Mouse (Mus musculus): ENCODE measurements around the gene Pacs2. TPM values are rescaled to one million over a fixed set of nuclear protein-coding genes. Genes with fewer than 3 reads are reported as not detected.

The Pacs2 gene
- total and polyA plus RNA-seq, 3 experiments, result 29.8 to 69.7 (median 62.5) TPM

DNA sequence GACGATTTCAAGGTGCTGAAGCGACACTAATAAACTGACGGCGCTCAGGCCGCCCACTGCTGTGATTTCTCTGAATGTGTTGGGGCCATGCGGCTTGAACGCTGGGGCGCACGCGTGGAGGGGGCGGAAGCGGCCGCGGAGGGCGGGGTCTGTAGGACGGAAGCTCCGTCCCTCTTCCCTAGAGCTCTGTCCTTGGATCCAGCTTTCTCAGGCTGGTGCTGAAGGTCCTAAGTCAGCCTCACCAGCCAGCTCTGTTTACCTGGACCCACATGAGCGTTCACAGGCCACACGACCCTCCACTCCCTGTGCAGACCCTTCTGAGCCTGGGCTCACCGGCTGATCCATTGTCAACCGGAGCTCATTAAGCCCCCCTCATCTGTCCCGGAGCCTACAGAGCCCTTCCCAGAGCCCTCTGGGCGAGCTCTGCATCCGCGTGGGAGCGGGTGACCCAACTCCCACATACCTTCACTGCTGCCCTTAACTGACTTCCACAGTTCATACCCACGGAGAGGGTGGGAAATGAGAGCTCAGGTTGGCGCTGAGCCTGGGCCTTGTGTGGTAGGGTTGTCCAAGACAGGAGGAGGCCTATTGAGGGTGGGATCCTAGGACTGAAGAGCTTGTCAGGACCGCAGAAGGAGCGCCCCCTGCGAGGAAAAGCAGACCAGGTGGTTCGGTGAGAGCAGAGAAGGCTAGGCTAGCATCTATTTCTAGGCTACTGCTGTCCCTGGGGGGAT, 60.2 kb downstream of the Pacs2 start, which contains the start of gene Tex22 (continued):
- TF ChIP-seq JUND (IDR thresholded peaks at IDR 0.05; ENCODE audit: low read depth, low read length) (no peak), ZMIZ1 (IDR thresholded peaks at IDR 0.05; ENCODE audit: low read depth, low read length) (peak; percentile 96), MAFK (IDR thresholded peaks at IDR 0.05; ENCODE audit: borderline replicate concordance, low read depth, low read length) (no peak), ZKSCAN1 (IDR thresholded peaks at IDR 0.05; ENCODE audit: low read depth, low read length) (no peak)

DNA sequence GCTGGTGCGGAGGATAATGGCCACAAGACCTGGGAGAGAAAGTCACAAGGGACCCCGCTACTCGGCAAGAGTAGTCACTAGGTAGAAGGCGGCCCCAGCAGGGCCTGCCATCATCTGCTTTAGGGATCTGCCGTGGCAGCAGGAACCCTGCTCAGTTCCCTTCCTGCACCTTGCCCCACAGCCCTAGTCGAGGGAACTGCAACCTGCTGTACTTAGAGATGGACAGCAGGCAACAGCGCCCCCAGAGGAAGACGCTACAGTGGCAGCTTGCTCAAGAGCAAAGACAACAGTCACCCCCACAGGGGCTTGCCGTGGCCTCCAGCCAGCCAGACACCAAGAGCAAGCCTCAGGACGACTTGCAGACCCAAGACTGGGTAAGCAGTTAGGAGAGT, 60.8 kb downstream of the Pacs2 start:
- Histone ChIP-seq H3K9me3 (replicated peaks; ENCODE audit: insufficient read depth, low read length) (no peaks in the 10 kb centered on the region), H3K9ac (ENCODE audit: control insufficient read depth, low read depth, low read length, poor library complexity, severe bottlenecking) (peak overlapping the region; percentile 70), H3K4me1 (ENCODE audit: control insufficient read depth in 1 of 2, insufficient read depth in 2 of 2, low read length in 2 of 2) (peaks cover 0 to 14% of the 10 kb centered on the region in 2 experiments; a peak in 2 of 4 replicates), H3K36me3 (ENCODE audit: control insufficient read depth in 1 of 2, insufficient read depth in 2 of 2, low read length in 2 of 2) (peaks cover 0 to 4% of the 10 kb centered on the region in 2 experiments; a peak in 1 of 4 replicates), H3K27ac (ENCODE audit: control insufficient read depth, low read depth, low read length) (peak overlapping the region; percentile 70), H3K79me2 (ENCODE audit: control insufficient read depth, insufficient read depth, low read length, poor library complexity) (peaks cover 3% of the 10 kb centered on the region; the same call in 1 of the 2 replicates), H3K27me3 (ENCODE audit: control insufficient read depth in 1 of 2, insufficient read depth in 2 of 2, low read length in 2 of 2) (peaks cover 2 to 6% of the 10 kb centered on the region in 2 experiments; a peak in 2 of 4 replicates), H3K4me3 (ENCODE audit: control insufficient read depth in 1 of 2, insufficient read depth in 1 of 2, low read depth in 2 of 2, low read length in 2 of 2) (peak overlapping the region; percentile 69 to 71)
- DNase-seq (ENCODE audit: low read depth, low spot score), result peak; percentile 100
- TF ChIP-seq MXI1 (IDR thresholded peaks at IDR 0.05; ENCODE audit: low read depth, low read length), result peak; percentile 82
- TF ChIP-seq POLR2A (IDR thresholded peaks at IDR 0.05; ENCODE audit: control insufficient read depth in 1 of 2, insufficient read depth in 1 of 2, low read depth in 1 of 2, low read length in 2 of 2, poor library complexity in 1 of 2), result peak in 1 of 2 experiments; percentile 4; a peak in 1 of 4 replicates
- TF ChIP-seq POLR2AphosphoS2 (IDR thresholded peaks at IDR 0.05; ENCODE audit: low read length), result no peak
- TF ChIP-seq USF2 (IDR thresholded peaks at IDR 0.05; ENCODE audit: borderline replicate concordance in 1 of 2, insufficient read depth in 1 of 2, low read depth in 1 of 2, low read length in 2 of 2), result no peak
- TF ChIP-seq HCFC1 (IDR thresholded peaks at IDR 0.05; ENCODE audit: low read depth, low read length), result peak; percentile 80
- TF ChIP-seq CTCF (IDR thresholded peaks at IDR 0.05 in 2 of 3, conservative IDR thresholded peaks at IDR 0.05 in 1 of 3; ENCODE audit: control insufficient read depth in 1 of 3, insufficient read depth in 1 of 3, low read depth in 2 of 3, low read length in 3 of 3, poor library complexity in 1 of 3, severe bottlenecking in 1 of 3), result peak in 2 of 3 experiments; percentile 100; a peak in 4 of 6 replicates
- peak; percentile 77 for TF ChIP-seq ELF1 (IDR thresholded peaks at IDR 0.05; ENCODE audit: low read depth, low read length)
- TF ChIP-seq POLR2AphosphoS5 (IDR thresholded peaks at IDR 0.05; ENCODE audit: borderline replicate concordance, low read depth, low read length), result no peak
- peak; percentile 55; the same call in 1 of the 2 replicates for TF ChIP-seq NRF1 (IDR thresholded peaks at IDR 0.05; ENCODE audit: insufficient read depth, low read depth, low read length, poor library complexity, severe bottlenecking)
- TF ChIP-seq MAZ (IDR thresholded peaks at IDR 0.05; ENCODE audit: low read depth, low read length), result peak; percentile 98
- no peak for TF ChIP-seq MEF2A (IDR thresholded peaks at IDR 0.05; ENCODE audit: extremely low read depth, insufficient replicate concordance, low read depth, low read length, poor library complexity, severe bottlenecking)
- peak; percentile 93 for TF ChIP-seq SIN3A (IDR thresholded peaks at IDR 0.05; ENCODE audit: low read length)
- 0 out of 2 replicates have a peak, but pooled peaks have one; percentile 57 for TF ChIP-seq ZNF384 (IDR thresholded peaks at IDR 0.05; ENCODE audit: low read depth, low read length)
- TF ChIP-seq RAD21 (IDR thresholded peaks at IDR 0.05; ENCODE audit: low read depth, low read length), result peak; percentile 96
- peak; percentile 79 for TF ChIP-seq MAX (IDR thresholded peaks at IDR 0.05; ENCODE audit: low read length)
- TF ChIP-seq GABPA (IDR thresholded peaks at IDR 0.05; ENCODE audit: low read depth, low read length), result no peak
- TF ChIP-seq MYC (IDR thresholded peaks at IDR 0.05; ENCODE audit: low read depth, low read length), result peak; percentile 72; the same call in 1 of the 2 replicates
- peak; percentile 59; the same call in 1 of the 2 replicates for TF ChIP-seq ZMIZ1 (IDR thresholded peaks at IDR 0.05; ENCODE audit: low read depth, low read length)
- peak; percentile 85 for TF ChIP-seq TBP (IDR thresholded peaks at IDR 0.05; ENCODE audit: low read depth, low read length)
- no peak; the same call in none of the 2 replicates for TF ChIP-seq USF1 (IDR thresholded peaks at IDR 0.05; ENCODE audit: low read depth, low read length)
- peak; percentile 56 for TF ChIP-seq ZC3H11A (IDR thresholded peaks at IDR 0.05; ENCODE audit: low read depth, low read length)
- TF ChIP-seq SMC3 (IDR thresholded peaks at IDR 0.05; ENCODE audit: low read depth, low read length), result peak; percentile 86
- TF ChIP-seq NELFE (IDR thresholded peaks at IDR 0.05; ENCODE audit: low read depth, low read length), result peak; percentile 83
- TF ChIP-seq ETS1 (IDR thresholded peaks at IDR 0.05; ENCODE audit: low read depth, low read length), result peak; percentile 48; the same call in 1 of the 2 replicates
- peak; percentile 86; the same call in 1 of the 2 replicates for TF ChIP-seq UBTF (IDR thresholded peaks at IDR 0.05; ENCODE audit: borderline replicate concordance, insufficient read depth, low read depth, low read length)
- TF ChIP-seq GATA1 (IDR thresholded peaks at IDR 0.05; ENCODE audit: low read depth, low read length), result no peak
- no peak for TF ChIP-seq TAL1 (IDR thresholded peaks at IDR 0.05; ENCODE audit: low read length)
- TF ChIP-seq BHLHE40 (IDR thresholded peaks at IDR 0.05; ENCODE audit: borderline replicate concordance, low read depth, low read length), result peak; percentile 63
- TF ChIP-seq CHD1 (IDR thresholded peaks at IDR 0.05; ENCODE audit: low read depth, low read length), result no peak
- TF ChIP-seq RCOR1 (IDR thresholded peaks at IDR 0.05; ENCODE audit: low read depth, low read length), result no peak

All from MEL (cell line).